Comparison of ENCODE assay signal across 11 mouse cellular contexts in the genomic region with DNA sequence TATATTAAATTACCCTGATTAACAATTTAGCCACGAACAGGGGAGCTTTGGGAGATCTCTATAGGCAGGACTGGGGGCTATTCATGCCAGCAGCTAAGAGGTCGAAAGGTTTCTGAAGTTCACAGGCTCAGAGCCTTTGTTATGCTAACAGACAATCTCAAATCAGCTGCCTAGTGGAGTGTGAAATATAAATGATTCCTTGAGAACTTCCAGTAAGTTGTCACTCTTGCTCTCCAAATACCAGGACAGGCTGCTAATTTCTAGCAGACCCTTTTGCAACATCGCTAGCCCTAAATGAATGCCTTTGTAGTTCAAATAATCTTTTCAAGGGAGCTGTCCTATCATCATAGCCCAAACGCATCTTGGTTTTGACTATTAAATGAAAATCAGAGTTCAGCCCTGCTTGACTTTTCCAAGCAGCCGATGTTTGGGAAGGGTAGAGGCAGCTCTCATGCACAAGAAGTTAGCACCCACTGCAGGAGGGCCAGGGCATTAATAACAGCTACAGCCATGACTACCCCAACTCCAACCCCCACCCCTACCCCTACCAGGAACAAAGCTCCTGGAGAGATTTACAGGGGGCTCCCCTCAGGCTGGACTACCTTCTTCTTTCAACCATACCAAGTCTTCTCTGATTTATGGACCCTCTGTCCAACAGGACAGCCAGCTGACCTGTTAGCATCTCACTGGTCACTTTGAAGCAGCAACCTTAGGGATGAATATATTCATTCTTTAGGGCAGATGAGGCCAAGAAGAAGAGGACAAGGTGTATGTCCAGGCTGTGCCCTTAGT.
DNase-seq lines count a peak whose midpoint lies in the region; ATAC-seq and TF ChIP-seq lines count a peak whose summit lies in the region.
"Had no signal": no experiment of that assay in that cellular context is flagged by ENCODE, and none has a peak within 500 bp of the region (broad histone marks: within the 10 kb centered on the region; RNA-seq: fewer than 3 reads in every experiment).

No protein-coding gene starts in this region.

- no peak for DNase-seq in layer of hippocampus, adult 2 months (ENCODE audit: low spot score in 2 of 2)
- no peak for DNase-seq in layer of hippocampus, adult 11-12 months (ENCODE audit: low spot score)
- no peak for DNase-seq in adrenal gland, postnatal 4 days (ENCODE audit: low spot score in 2 of 2)
- DNase-seq in spleen, postnatal 4 days (ENCODE audit: low spot score in 2 of 2) = no peak
- DNase-seq in lung, postnatal 25 days (ENCODE audit: low spot score) = no peak
- DNase-seq: heart, adult 18-20 months had no signal

- ATAC-seq in embryonic facial prominence, embryonic 12.5 days (ENCODE audit: insufficient number of reproducible peaks, insufficient read depth, low FRiP score, low TSS enrichment) = peak; percentile 58; the same call in 1 of the 2 replicates
- peak; percentile 80 for ATAC-seq in hindbrain, embryonic 16.5 days
- ATAC-seq: intestine, postnatal 0 days had no signal

- H3K4me3 ChIP-seq in layer of hippocampus, adult 2 months = no peak overlapping the region; the same call in 1 of the 2 replicates
- no peak overlapping the region for H3K4me3 ChIP-seq in embryonic facial prominence, embryonic 12.5 days
- peak overlapping the region; percentile 3; the same call in 1 of the 2 replicates for H3K4me3 ChIP-seq in hindbrain, embryonic 16.5 days (ENCODE audit: low read length)
- H3K4me3 ChIP-seq in olfactory bulb, adult 2 months (ENCODE audit: insufficient read depth, low read depth, low read length) = no peak overlapping the region
- H3K4me3 ChIP-seq: lung, embryonic 15.5 days had no signal

- H3K9me3 ChIP-seq in embryonic facial prominence, embryonic 12.5 days = no peaks in the 10 kb centered on the region
- no peaks in the 10 kb centered on the region for H3K9me3 ChIP-seq in hindbrain, embryonic 16.5 days (ENCODE audit: control insufficient read depth, low read length)
- H3K9me3 ChIP-seq: lung, embryonic 15.5 days had no signal

- peak; percentile 28 for TF ChIP-seq CTCF in layer of hippocampus, adult 2 months (conservative IDR thresholded peaks at IDR 0.05)
- no peak for TF ChIP-seq CTCF in olfactory bulb, adult 2 months (IDR thresholded peaks at IDR 0.05; ENCODE audit: insufficient read depth, low read depth, low read length)

- no peak overlapping the region for H3K9ac ChIP-seq in embryonic facial prominence, embryonic 12.5 days
- peak overlapping the region; percentile 63 for H3K9ac ChIP-seq in hindbrain, embryonic 16.5 days (ENCODE audit: low read depth, low read length)
- H3K9ac ChIP-seq: lung, embryonic 15.5 days had no signal

- no peaks in the 10 kb centered on the region for H3K36me3 ChIP-seq in embryonic facial prominence, embryonic 12.5 days
- no peaks in the 10 kb centered on the region for H3K36me3 ChIP-seq in hindbrain, embryonic 16.5 days (ENCODE audit: control insufficient read depth, insufficient read depth, low read length)
- H3K36me3 ChIP-seq: lung, embryonic 15.5 days had no signal

- 20% methylated on average over 5 of the region's 5 CpGs for WGBS in embryonic facial prominence, embryonic 12.5 days
- 3% methylated on average over 5 of the region's 5 CpGs for WGBS in hindbrain, embryonic 16.5 days
- WGBS in olfactory bulb, adult 2 months = 14% methylated on average over 5 of the region's 5 CpGs

- H3K4me2 ChIP-seq in embryonic facial prominence, embryonic 12.5 days (replicated peaks) = no peak overlapping the region
- peak overlapping the region; percentile 48 for H3K4me2 ChIP-seq in hindbrain, embryonic 16.5 days (ENCODE audit: low read length)
- H3K4me2 ChIP-seq: lung, embryonic 15.5 days had no signal

- no peaks in the 10 kb centered on the region for H3K27me3 ChIP-seq in embryonic facial prominence, embryonic 12.5 days
- no peaks in the 10 kb centered on the region for H3K27me3 ChIP-seq in hindbrain, embryonic 16.5 days (replicated peaks; ENCODE audit: control insufficient read depth, insufficient read depth, low read length)

- H3K4me1 ChIP-seq in embryonic facial prominence, embryonic 12.5 days = peaks cover 7% of the 10 kb centered on the region; the same call in 1 of the 2 replicates
- H3K4me1 ChIP-seq in hindbrain, embryonic 16.5 days (ENCODE audit: control insufficient read depth, insufficient read depth, low read depth, low read length) = peaks cover 22% of the 10 kb centered on the region
- peaks cover 12% of the 10 kb centered on the region for H3K4me1 ChIP-seq in olfactory bulb, adult 2 months (ENCODE audit: control insufficient read depth, insufficient read depth, low read length)
- H3K4me1 ChIP-seq: lung, embryonic 15.5 days had no signal

- H3K27ac ChIP-seq in layer of hippocampus, adult 2 months = peak overlapping the region; percentile 99
- no peak overlapping the region for H3K27ac ChIP-seq in embryonic facial prominence, embryonic 12.5 days
- peak overlapping the region; percentile 85 for H3K27ac ChIP-seq in hindbrain, embryonic 16.5 days (ENCODE audit: low read depth, low read length)
- H3K27ac ChIP-seq in olfactory bulb, adult 2 months (ENCODE audit: insufficient read depth, low read depth, low read length) = peak overlapping the region; percentile 99
- H3K27ac ChIP-seq: lung, embryonic 15.5 days had no signal

- no peak for TF ChIP-seq POLR2A in olfactory bulb, adult 2 months (IDR thresholded peaks at IDR 0.05; ENCODE audit: insufficient read depth, low read depth, low read length)
